Mouse (Mus musculus) myocyte (in vitro differentiated cells): ENCODE data around the gene Gm6040. TPM values are rescaled to one million over a fixed set of nuclear protein-coding genes. Genes with fewer than 3 reads are reported as not detected.

Source experiments
- H3K27me3 ChIP-seq: one replicate; pipeline ENCODE4 v1.6.1; 2011; ENCODE audit not compliant: control insufficient read depth, insufficient read depth, insufficient read length
- H3K36me3 ChIP-seq: one replicate; pipeline ENCODE4 v1.6.1; 2011; ENCODE audit not compliant: control insufficient read depth, insufficient read depth
- H3K4me2 ChIP-seq: one replicate; pipeline ENCODE4 v1.6.1; 2011; ENCODE audit warnings: low read depth, control low read depth
- H3K4me3 ChIP-seq: one replicate; pipeline ENCODE4 v1.5.1; 2011; ENCODE audit warnings: mild to moderate bottlenecking, control low read depth, moderate library complexity
- H3K79me2 ChIP-seq: one replicate; pipeline ENCODE4 v1.6.1; 2011; ENCODE audit not compliant: control insufficient read depth, insufficient read depth
- H3ac ChIP-seq: one replicate; pipeline ENCODE4 v1.6.1; 2011; ENCODE audit not compliant: control insufficient read depth, insufficient read length
- CEBPB ChIP-seq: IDR thresholded peaks from 2 replicates; pipeline ENCODE4 v1.6.1; 2011; ENCODE audit warnings: mild to moderate bottlenecking, moderate library complexity; ENCODE audit not compliant: poor library complexity, insufficient read depth, severe bottlenecking
- E2F4 ChIP-seq: IDR thresholded peaks from one replicate; pipeline ENCODE4 v1.6.1; 2011; ENCODE audit warnings: mild to moderate bottlenecking, control low read depth, moderate library complexity; ENCODE audit not compliant: insufficient read depth
- MAX ChIP-seq: IDR thresholded peaks from one replicate; pipeline ENCODE4 v1.6.1; 2011; ENCODE audit warnings: low read depth, mild to moderate bottlenecking, control low read depth
- MYOD1 ChIP-seq, 3 experiments: IDR thresholded peaks; one replicate each; pipeline ENCODE4 v1.6.1; 2011; ENCODE audit warnings: control low read depth in 2 of 3, low read depth in 2 of 3, mild to moderate bottlenecking in 2 of 3, moderate library complexity in 1 of 3; ENCODE audit not compliant: insufficient read length in 2 of 3, control insufficient read depth in 1 of 3
- MYOG ChIP-seq, 3 experiments: IDR thresholded peaks; one replicate each; pipeline ENCODE4 v1.6.1; 2011; ENCODE audit warnings: control low read depth in 2 of 3, low read depth in 2 of 3, mild to moderate bottlenecking in 2 of 3; ENCODE audit not compliant: insufficient read length in 2 of 3, control insufficient read depth in 1 of 3, insufficient read depth in 1 of 3
- POLR2A ChIP-seq: IDR thresholded peaks from one replicate; pipeline ENCODE4 v1.6.1; 2011; ENCODE audit warnings: low read depth, mild to moderate bottlenecking, control low read depth, moderate library complexity; ENCODE audit not compliant: insufficient read length
- POLR2AphosphoS2 ChIP-seq: IDR thresholded peaks from one replicate; pipeline ENCODE4 v1.6.1; 2011; ENCODE audit warnings: low read depth, control low read depth; ENCODE audit not compliant: insufficient read length
- REST ChIP-seq: IDR thresholded peaks from one replicate; pipeline ENCODE4 v1.6.1; 2011; ENCODE audit warnings: mild to moderate bottlenecking, control low read depth, moderate library complexity; ENCODE audit not compliant: insufficient read depth, insufficient read length
- SRF ChIP-seq: IDR thresholded peaks from one replicate; pipeline ENCODE4 v1.6.1; 2011; ENCODE audit warnings: low read depth; ENCODE audit not compliant: control insufficient read depth, insufficient read length
- TCF12 ChIP-seq: IDR thresholded peaks from one replicate; pipeline ENCODE4 v1.6.1; 2011; ENCODE audit warnings: mild to moderate bottlenecking, control low read depth; ENCODE audit not compliant: poor library complexity, insufficient read depth, severe bottlenecking
- TCF3 ChIP-seq: IDR thresholded peaks from one replicate; pipeline ENCODE4 v1.6.1; 2011; ENCODE audit warnings: low read depth, control low read depth; ENCODE audit not compliant: insufficient read length
- USF1 ChIP-seq: IDR thresholded peaks from one replicate; pipeline ENCODE4 v1.6.1; 2011; ENCODE audit warnings: low read depth, mild to moderate bottlenecking, control low read depth, moderate library complexity
- polyA plus RNA-seq: library from polyadenylated mRNA; unstranded; fragments of >200 nt; fragmentation: generic; extraction: Trizol; gene quantifications from one replicate; pipeline ENCODE4 v1.2.1, GENCODE M21; 2012; ENCODE audit warnings: missing spikeins

Gene Gm6040
- not detected for polyA plus RNA-seq

- Histone ChIP-seq H3K36me3 (no peaks in the 10 kb centered on the region), H3K4me2 (no peak within 1 kb of the TSS), H3ac (no peak within 1 kb of the TSS), H3K4me3 (no peak within 1 kb of the TSS), H3K79me2 (no peaks in the 10 kb centered on the region), H3K27me3 (no peaks in the 10 kb centered on the region)
- TF ChIP-seq REST: no peak
- TF ChIP-seq POLR2A: no peak
- TF ChIP-seq MYOG (IDR thresholded peaks at IDR 0.05; ENCODE audit: control insufficient read depth in 1 of 3, insufficient read depth in 1 of 3, insufficient read length in 2 of 3, low read depth in 2 of 3): no peak
- no peak for TF ChIP-seq E2F4
- TF ChIP-seq MAX: no peak
- TF ChIP-seq TCF12: no peak
- TF ChIP-seq POLR2AphosphoS2: no peak
- TF ChIP-seq SRF: no peak
- no peak for TF ChIP-seq MYOD1 (IDR thresholded peaks at IDR 0.05; ENCODE audit: control insufficient read depth in 1 of 3, insufficient read length in 2 of 3, low read depth in 2 of 3)
- no peak for TF ChIP-seq TCF3
- no peak for TF ChIP-seq USF1
- TF ChIP-seq CEBPB: no peak
These were observed at the start of gene Gm6040 for GRCm38 (mm10) chr8:20921971-20922370. Gm6040 (minus strand) TSS chr8:20922071.

- TF ChIP-seq TCF12 (no peak), SRF (no peak), REST (no peak), TCF3 (no peak), E2F4 (no peak)
- H3K36me3 ChIP-seq: no peaks in the 10 kb centered on the region
- H3K79me2 ChIP-seq: no peaks in the 10 kb centered on the region
- H3ac ChIP-seq: no peak overlapping the region
- H3K27me3 ChIP-seq: no peaks in the 10 kb centered on the region
- no peak overlapping the region for H3K4me2 ChIP-seq
- no peak overlapping the region for H3K4me3 ChIP-seq
These were observed 42.7 kb upstream of the Gm6040 start for GRCm38 (mm10) chr8:20964531-20964930.

- Histone ChIP-seq H3K27me3 (no peaks in the 10 kb centered on the region), H3K79me2 (no peaks in the 10 kb centered on the region), H3K36me3 (no peaks in the 10 kb centered on the region), H3ac (no peak within 1 kb of the TSS), H3K4me2 (no peak within 1 kb of the TSS), H3K4me3 (no peak within 1 kb of the TSS)
- TF ChIP-seq SRF: no peak
These were observed 22.7 kb upstream of the Gm6040 start, which contains the start of gene AY761185 for GRCm38 (mm10) chr8:20944610-20945009. AY761185 (minus strand) TSS chr8:20944710.

GRCm38 (mm10) chr8:20912288-20912687 is 9.6 kb downstream of the Gm6040 start:
- TF ChIP-seq MYOG (IDR thresholded peaks at IDR 0.05; ENCODE audit: control insufficient read depth in 1 of 3, insufficient read depth in 1 of 3, insufficient read length in 2 of 3, low read depth in 2 of 3): no peak
- no peak for TF ChIP-seq SRF
- TF ChIP-seq REST: no peak
- TF ChIP-seq TCF3: no peak
- TF ChIP-seq POLR2AphosphoS2: no peak
- TF ChIP-seq E2F4: no peak
- no peak for TF ChIP-seq MYOD1 (IDR thresholded peaks at IDR 0.05; ENCODE audit: control insufficient read depth in 1 of 3, insufficient read length in 2 of 3, low read depth in 2 of 3)
- no peak for TF ChIP-seq USF1
- TF ChIP-seq CEBPB: no peak
- no peak for TF ChIP-seq MAX
- no peak for TF ChIP-seq POLR2A
- Histone ChIP-seq H3K79me2 (no peaks in the 10 kb centered on the region), H3ac (no peak overlapping the region), H3K4me2 (no peak overlapping the region), H3K36me3 (no peaks in the 10 kb centered on the region), H3K4me3 (no peak overlapping the region), H3K27me3 (no peaks in the 10 kb centered on the region)

- no peak for TF ChIP-seq USF1
- TF ChIP-seq SRF: no peak
- no peak for TF ChIP-seq MYOD1 (IDR thresholded peaks at IDR 0.05; ENCODE audit: control insufficient read depth in 1 of 3, insufficient read length in 2 of 3, low read depth in 2 of 3)
- no peak for TF ChIP-seq TCF12
- no peak for TF ChIP-seq E2F4
- no peak for TF ChIP-seq CEBPB
- no peak for TF ChIP-seq REST
- no peaks in the 10 kb centered on the region for H3K27me3 ChIP-seq
- H3K4me2 ChIP-seq: no peak overlapping the region
- no peaks in the 10 kb centered on the region for H3K36me3 ChIP-seq
- H3K4me3 ChIP-seq: no peak overlapping the region
- H3K79me2 ChIP-seq: no peaks in the 10 kb centered on the region
- no peak overlapping the region for H3ac ChIP-seq
These were observed 13.6 kb downstream of the Gm6040 start for GRCm38 (mm10) chr8:20908256-20908655.

GRCm38 (mm10) chr8:20907119-20907518 is 14.8 kb downstream of the Gm6040 start:
- Histone ChIP-seq H3ac (no peak overlapping the region), H3K36me3 (no peaks in the 10 kb centered on the region), H3K79me2 (no peaks in the 10 kb centered on the region), H3K27me3 (no peaks in the 10 kb centered on the region), H3K4me2 (no peak overlapping the region), H3K4me3 (no peak overlapping the region)
- TF ChIP-seq E2F4 (no peak), MAX (no peak), POLR2AphosphoS2 (no peak), TCF12 (no peak), POLR2A (no peak), MYOG (IDR thresholded peaks at IDR 0.05; ENCODE audit: control insufficient read depth in 1 of 3, insufficient read depth in 1 of 3, insufficient read length in 2 of 3, low read depth in 2 of 3) (no peak), USF1 (no peak)
